Mouse (Mus musculus) liver (tissue): Measurements from ENCODE around the gene Adamts2.

ENCODE experiments used
- DNase-seq: peaks from one replicate; pipeline ENCODE4 v3.0.0-alpha.2; 2020; ENCODE audit warnings: mixed read lengths

Adamts2 gene

GRCm38 (mm10) chr11:50739453-50739852 lies 137.6 kb downstream of the Adamts2 start:
- DNase-seq = no peak

DNA sequence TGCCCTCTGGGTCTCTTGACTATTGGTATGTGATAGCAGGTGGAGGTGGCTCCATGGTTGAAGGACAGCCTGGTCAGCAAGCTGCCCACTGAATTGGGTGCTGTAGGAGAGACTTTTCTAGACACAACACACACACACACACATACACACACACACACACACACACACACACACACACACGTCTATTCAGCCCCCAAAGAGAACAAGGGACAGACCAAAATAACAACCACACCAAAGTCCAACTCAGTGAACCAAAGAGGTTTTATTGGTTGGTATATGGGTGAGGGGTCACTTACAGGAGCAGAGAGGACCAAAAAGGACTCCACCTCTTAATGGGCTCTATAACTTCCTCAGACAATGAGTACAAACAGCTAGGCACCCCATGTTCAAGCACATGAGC lies 140.3 kb downstream of the Adamts2 start:
- DNase-seq = no peak

- DNase-seq = no peak
These were observed 143.1 kb downstream of the Adamts2 start for GRCm38 (mm10) chr11:50744971-50745370.

- DNase-seq = no peak
These were observed 144.6 kb downstream of the Adamts2 start for GRCm38 (mm10) chr11:50746508-50746907.

DNA sequence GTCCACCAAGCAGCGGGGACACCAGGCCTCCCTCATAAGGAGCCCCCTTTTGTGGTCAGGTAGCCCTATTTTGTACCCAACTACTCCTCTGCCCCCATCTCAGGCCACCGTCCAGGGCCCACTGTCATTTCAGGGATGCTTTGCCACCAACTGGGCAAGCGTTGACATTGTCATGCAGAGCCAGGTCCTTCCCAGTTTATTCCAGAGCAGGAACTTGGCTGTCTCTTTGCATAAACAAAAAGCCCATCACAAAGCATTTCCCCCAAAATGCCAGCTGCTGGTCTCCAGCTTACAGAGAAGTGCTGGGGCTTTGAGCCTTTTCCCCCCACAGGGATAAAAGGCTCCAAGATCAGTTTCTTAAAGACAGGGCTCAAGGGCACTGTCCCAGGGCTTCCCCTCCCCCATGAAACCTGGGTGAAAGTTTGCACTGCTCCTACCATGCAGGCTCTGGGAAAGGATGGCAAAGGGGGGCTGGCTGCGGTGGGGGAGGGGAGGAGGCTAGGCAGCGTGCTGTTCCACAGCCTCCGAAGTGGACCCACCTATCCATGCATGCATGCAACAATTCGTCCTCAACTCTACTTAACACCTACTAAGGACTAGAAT lies 149.2 kb downstream of the Adamts2 start:
- DNase-seq = no peak

- DNase-seq = no peak
These were observed 155.9 kb downstream of the Adamts2 start for GRCm38 (mm10) chr11:50757741-50758140.

GRCm38 (mm10) chr11:50766461-50766860 lies 164.6 kb downstream of the Adamts2 start:
- DNase-seq = no peak

- DNase-seq = peak; percentile 31
These were observed 165.2 kb downstream of the Adamts2 start for GRCm38 (mm10) chr11:50767039-50767438.

DNA sequence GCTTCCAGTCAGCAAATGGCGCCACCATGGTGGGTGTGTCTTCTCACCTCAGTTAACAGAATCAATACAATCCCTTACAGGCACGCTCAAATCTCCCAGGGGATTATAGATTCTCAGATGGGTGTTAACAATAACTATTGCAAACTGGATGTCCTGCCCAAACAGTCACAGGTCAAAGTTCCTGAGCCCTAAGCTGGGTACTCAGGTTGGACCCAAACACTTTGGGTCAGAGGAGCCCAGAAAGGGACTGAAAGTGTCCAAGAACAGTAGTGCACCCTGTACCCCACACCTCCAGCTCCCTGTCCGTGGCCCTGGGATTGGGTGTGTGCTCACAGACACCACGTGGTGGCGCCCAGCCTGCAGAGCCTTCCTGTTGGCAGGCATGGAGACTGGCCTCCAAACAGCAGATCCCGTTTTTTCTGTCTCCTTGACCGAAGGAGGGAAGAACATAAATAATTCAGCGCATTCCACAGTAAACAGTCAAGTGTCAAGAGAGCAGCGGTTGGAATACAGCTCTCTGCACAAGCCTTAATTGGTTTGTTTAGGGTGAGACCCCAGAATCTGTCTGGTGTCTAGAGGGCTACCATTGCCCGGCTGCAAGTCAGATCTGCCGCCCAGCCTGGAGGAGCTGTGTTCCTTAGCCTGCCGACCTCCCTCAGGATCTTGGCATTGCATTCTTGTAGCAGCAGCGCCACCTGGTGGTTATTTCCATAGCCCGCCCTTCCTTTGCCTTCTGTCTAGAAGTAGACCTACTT lies 167.3 kb downstream of the Adamts2 start:
- DNase-seq = peak; percentile 79

DNA sequence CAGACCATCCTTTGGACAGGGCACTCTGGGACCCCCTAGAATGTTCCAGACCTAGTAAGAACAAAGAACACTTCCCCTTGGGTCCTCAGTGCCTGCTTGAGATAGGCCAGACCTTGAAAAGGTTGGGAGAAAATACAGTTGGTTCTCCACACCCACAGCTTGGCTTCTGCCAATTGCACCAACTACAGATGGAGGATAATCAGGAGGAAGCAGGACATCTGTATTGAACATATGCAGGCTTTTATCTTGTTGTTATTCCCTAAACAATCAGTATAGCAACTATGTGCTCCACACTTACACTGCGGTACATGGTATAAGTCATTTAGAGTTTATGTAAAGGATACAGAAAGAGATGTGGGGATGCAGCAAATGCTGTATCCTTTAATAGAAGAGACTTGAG lies 169.1 kb downstream of the Adamts2 start:
- no peak for DNase-seq

- DNase-seq = no peak
These were observed 195.8 kb downstream of the Adamts2 start for GRCm38 (mm10) chr11:50797674-50798073.

DNA sequence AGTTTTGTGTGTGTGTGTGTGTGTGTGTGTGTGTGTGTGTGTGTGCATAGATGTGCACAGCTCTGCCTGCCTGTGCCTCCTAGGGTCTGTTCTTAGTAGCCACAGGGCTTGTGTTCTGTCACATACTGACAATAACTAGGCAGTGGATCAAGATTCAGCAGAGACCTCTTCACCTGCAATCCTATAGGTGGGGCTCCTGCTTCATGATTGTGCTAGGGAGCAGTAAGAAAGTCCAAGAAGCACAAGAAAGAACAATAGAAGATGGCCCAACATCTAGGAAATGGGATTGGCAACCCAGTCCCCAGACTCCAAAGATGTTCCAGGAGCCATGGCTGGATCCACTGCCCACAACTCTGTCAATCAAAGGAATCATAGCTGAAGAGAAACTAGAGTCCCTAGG lies 197.0 kb downstream of the Adamts2 start:
- no peak for DNase-seq

GRCm38 (mm10) chr11:50814233-50814632 lies 212.3 kb downstream of the Adamts2 start:
- DNase-seq = no peak

GRCm38 (mm10) chr11:50826214-50826613 lies 224.3 kb downstream of the Adamts2 start:
- no peak for DNase-seq

GRCm38 (mm10) chr11:50827010-50827953 lies 225.4 kb downstream of the Adamts2 start, which contains the start of gene Zfp354c:
Zfp354c (minus strand) TSS chr11:50827724.
- DNase-seq = peak; percentile 82

DNA sequence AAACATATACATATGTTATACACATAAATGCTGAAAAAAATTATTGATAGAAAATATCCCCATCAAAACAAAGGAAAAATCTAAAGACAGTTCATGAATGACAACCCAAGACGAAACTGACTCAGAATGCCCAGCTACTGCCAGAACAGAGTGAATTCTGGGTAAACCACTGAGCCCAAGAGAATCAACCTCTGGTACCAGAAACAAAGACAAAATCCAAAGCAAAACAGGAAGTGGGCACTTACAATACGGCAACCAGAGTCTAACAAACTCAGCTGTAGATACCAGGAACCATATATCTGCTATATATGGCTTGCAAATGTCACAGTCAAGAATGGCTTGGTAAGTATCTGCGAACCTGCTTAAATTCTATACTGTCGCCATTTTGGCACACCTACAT lies 233.8 kb downstream of the Adamts2 start:
- no peak for DNase-seq

DNA sequence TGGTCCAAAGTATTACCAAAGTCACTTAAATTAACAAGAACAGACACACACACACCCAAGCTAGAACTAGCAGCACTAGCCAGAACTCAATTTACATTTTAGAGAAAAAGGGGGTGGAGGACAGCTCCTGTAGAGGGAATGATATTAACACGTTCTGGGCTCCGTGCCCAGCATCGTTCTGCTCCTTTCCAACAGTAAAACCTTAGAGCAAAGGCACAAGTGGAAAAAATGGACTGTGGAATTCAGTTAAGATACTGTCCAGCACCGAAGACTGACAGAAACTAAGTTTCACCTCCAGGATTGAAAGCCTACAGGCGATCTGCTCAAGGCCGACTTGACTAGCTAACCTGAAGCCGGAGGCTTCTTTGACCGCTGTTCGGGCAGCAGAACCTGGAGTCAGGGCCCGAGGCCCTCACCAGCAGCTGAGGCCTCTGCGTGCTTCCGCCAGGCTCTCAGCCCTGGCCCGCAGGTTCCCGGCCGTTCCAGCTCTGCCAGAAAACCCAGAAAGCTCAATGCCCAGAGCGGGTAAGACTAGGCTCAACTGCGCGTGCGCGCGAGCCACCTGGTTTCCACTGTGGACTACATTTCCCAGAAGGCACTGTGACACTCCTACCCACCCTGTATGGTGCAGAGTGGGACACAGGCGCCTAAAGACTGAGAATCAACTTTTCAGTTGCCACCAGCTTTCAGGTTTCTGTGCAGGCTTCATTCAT lies 239.3 kb downstream of the Adamts2 start, which contains the start of gene Zfp879:
Gene Zfp879, minus strand, starts transcription at position 530 of the 713 bp plus-strand sequence.
- DNase-seq = peak; percentile 85

GRCm38 (mm10) chr11:50845951-50846350 lies 244.1 kb downstream of the Adamts2 start:
- DNase-seq = no peak

- DNase-seq = no peak
These were observed 245.2 kb downstream of the Adamts2 start for GRCm38 (mm10) chr11:50847047-50847446.

GRCm38 (mm10) chr11:50848520-50849137 lies 246.7 kb downstream of the Adamts2 start:
- no peak for DNase-seq

- no peak for DNase-seq
These were observed 247.4 kb downstream of the Adamts2 start for GRCm38 (mm10) chr11:50849310-50849709.

DNA sequence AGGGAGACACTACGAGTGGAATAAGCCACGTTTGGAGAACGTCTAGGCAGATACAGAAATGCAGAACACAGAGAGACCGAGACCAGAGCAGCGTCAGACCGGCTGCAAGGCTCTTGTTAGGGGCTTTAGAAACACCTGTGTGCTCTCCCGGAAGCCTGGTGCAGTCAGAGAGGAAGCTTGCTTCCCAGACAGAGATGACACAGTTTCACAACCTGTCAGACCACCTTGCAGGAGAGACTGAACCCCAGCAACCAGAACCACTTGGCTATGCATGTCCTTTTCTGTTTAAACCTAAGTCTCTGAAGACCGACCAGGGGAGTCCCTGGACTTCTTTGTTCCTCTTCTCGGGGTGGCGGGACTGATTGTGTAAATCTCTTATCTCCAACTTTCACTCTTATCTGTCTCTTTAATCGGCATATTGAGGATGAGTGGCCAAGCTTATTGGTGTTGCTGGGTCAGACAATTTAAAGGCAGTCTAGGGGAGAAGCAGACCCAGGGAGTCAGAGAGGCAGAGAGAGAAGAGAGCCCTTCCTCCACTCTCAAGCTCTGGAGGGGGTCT lies 248.4 kb downstream of the Adamts2 start, which contains the start of gene Grm6:
Gene Grm6, plus strand, starts transcription at position 509 of the 559 bp plus-strand sequence.
- DNase-seq = no peak
